Mouse (Mus musculus) right cerebral cortex, adult 2 months (tissue): Measurements from ENCODE around the gene Nxf1.

Experiments
- DNase-seq, 2 experiments: peaks; one replicate each; pipeline ENCODE4 v3.0.0; 2021 to 2022; ENCODE audit warnings: low spot score in 2 of 2

Nxf1 gene

GRCm38 (mm10) chr19:8770567-8771270, 13.8 kb downstream of the Nxf1 start, which contains the start of gene Tmem223:
Gene Tmem223 (plus strand): TSS chr19:8770996.
- DNase-seq, result peak; percentile 80 to 85

DNA sequence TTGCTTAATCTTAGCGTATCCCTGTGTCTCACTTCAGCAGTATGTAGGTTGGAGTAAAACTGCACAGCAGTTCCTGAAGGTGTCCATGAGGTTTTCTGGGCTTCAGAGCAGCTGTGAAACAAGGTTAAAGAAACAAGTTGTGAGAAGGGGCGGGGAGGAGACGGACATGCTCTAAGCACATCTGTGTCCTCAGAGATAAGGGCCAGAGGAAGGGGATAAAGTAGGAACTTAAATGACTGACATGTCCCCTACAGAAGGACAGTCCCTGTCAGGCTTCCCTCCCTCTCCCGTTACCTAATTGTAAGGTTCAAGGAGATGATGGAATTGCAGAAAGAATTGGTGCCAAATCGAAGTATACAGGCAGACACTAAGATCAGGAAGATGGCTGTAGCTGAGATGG, 16.1 kb downstream of the Nxf1 start:
- DNase-seq, result no peak

GRCm38 (mm10) chr19:8773409-8773808, 16.5 kb downstream of the Nxf1 start:
- no peak for DNase-seq

- DNase-seq, result peak; percentile 97 to 98
Measured at GRCm38 (mm10) chr19:8774086-8774835, 17.4 kb downstream of the Nxf1 start, which contains the start of gene Tmem179b. Gene Tmem179b (minus strand): TSS chr19:8774467.

GRCm38 (mm10) chr19:8774951-8775421, 18.1 kb downstream of the Nxf1 start:
- DNase-seq, result no peak

- DNase-seq, result peak; percentile 88 to 95
Measured at GRCm38 (mm10) chr19:8786008-8786781, 29.3 kb downstream of the Nxf1 start, which contains the start of gene Taf6l. Gene Taf6l (minus strand): TSS chr19:8786417.

GRCm38 (mm10) chr19:8788521-8788920, 31.6 kb downstream of the Nxf1 start:
- no peak for DNase-seq

DNA sequence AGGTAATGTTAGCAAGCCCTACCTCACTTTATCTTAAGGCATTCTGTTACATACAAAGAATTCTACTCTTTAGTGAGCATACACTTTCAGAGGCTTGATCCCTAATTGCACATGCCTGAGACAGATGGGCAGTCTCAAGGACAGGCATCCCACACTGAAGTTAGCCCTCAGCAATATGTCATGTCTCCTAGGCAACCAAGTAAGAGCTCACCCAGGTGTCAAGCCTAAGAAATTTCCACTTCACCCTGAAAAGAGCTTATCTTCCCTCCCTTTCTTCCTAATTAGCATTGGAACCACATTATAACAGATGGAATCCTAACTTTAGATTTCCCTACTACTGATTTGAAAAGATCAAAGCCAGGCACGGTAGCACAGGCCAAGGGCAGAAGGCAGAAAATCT, 32.3 kb downstream of the Nxf1 start:
- no peak for DNase-seq

DNA sequence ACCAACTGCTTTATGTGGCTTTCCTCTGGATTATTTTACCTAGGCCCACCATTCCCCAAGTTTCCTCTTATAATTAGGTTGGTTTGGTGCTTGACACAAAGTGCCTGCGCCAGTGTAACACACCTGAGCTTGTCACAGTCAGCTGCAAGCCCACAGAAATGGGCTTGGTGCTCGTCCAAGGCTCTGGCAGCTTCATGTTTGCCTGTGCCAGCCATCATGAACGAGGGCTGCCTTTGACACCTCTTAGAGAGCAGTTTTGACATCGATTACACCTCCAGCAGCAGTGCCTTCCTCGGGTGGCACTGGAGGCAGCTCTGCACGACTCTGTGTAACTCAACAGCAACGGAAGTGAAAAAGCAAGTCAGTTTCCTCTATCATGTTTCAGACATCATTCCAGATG, 33.3 kb downstream of the Nxf1 start:
- no peak for DNase-seq

DNA sequence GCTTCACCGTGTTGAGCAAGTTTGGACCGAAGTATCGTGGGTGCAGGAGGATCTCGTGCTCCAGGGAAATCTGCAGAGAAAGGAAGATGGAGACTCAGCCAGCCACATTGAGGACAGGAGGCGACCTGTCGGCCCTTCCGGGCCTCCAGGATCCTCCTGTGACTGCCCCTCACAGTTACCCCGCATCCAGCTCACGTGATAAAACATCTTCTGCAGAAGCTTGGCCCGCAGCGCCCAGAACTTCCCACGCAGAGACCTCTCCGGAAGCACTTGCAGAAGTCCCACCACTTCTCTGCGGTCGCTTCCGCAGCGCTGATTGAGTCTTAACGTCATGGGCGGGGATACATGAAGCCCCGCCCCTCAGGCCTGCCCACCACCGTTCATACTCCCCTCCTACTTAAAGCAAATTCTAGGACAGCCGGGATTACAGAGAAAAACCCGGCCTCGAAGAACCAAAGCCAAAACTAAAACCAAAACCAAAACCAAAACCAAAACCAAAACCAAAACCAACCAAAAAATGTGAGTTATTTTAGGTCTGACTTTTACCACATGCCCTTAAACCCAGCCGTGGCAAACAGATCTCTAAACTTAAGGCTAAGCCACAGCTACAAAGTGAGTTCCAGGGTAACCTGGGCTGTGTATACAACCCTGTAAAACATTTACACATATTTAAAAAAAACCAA, 41.5 kb downstream of the Nxf1 start, which contains the start of gene Polr2g:
Polr2g (minus strand) TSS at position 314 of the 683 bp plus-strand sequence.
- DNase-seq, result peak; percentile 87 to 90

DNA sequence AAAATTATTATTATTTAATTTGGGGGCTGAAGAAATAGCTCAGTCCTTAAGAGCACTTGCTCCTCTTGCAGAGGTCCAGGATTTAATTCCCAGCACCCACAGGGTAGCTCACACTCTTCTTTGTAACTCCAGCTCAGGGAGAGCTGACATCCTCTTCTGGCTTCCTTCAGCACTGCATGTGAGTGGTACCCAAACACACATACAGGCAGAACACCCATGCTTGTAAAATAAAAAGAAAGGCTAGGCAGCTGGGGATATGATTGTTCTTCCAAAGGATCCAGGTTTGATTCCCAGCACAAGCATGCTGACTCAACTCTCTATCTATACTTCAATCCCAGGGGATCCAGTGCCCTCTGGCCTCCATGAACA, 42.1 kb downstream of the Nxf1 start:
- no peak for DNase-seq

- peak; percentile 96 to 97 for DNase-seq
Measured at GRCm38 (mm10) chr19:8802130-8802821, 45.4 kb downstream of the Nxf1 start, which contains the start of gene Zbtb3. Gene Zbtb3 (plus strand): TSS chr19:8802555.

GRCm38 (mm10) chr19:8803204-8803780, 46.4 kb downstream of the Nxf1 start:
- no peak for DNase-seq

DNA sequence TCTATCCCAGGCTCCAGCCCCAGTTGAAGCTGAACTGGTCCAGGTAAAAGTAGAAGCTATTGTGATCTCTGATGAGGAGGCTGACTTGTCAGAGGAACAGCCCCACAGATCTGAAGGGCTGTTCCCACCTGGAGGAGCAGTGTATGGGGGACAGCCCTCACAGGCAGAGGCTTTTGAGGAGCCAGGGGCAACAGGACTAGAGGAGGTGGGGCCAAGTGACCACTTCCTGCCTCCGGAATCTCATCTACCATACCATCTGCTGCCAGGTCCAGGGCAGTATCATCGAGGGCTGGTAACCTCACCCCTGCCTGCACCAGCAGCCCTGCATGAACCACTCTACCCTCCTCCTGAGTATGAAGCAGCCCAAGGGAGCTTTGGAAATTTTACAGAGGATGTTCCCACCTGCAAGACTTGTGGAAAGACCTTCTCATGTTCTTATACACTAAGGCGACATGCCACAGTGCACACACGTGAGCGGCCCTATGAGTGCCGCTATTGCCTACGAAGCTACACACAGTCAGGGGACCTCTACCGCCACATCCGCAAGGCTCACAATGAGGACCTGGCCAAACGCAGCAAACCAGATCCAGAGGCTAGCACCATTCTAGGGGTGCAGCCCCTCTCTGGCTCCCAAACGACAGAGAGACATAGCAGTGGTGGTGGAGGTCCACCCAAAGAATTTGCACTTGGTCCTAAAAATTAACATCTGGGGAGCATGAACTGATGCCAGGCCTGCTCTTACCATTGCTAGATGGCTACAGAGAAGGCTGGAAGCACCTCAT, 47.2 kb downstream of the Nxf1 start:
- DNase-seq, result no peak

DNA sequence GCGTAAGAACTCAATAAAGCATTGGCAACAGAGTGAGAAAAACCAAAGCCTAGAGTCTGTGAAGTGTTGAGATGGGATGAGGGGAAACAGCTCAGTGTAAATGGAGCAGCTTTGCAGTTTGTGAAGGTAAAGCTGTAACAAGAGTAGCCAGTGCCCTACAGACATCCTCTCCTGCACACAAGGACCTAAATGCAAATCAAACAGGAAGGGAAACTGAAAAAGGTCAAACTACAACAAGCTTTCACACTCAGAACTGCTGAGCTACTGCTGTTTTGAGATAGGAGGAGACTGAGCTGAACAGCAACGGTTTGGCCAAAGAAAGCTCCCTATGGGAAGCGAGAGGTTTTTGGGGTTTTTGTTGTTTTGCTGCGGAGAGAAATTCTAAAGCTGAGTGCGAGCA, 49.9 kb downstream of the Nxf1 start:
- no peak for DNase-seq

DNA sequence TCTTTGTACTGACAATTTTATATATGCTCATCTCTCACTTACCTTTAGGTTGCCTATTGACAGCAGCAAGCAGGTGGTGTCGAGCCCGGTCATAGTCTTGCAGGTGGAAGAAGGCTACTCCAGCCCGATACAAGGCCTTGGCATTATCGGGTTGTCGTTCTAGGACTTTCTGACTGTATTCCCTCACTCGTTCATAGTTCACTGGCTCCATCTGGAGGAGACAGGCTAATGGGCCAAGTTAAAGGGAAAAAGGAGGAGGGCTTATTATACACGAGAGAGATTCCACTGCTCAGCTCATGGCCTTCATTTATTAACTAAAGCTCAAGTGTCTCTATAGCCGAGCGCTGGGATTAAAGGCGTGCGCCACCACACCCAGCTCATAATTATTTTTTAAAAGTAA, 58.9 kb downstream of the Nxf1 start:
- DNase-seq, result no peak

GRCm38 (mm10) chr19:8817001-8817400, 60.1 kb downstream of the Nxf1 start:
- DNase-seq, result no peak

DNA sequence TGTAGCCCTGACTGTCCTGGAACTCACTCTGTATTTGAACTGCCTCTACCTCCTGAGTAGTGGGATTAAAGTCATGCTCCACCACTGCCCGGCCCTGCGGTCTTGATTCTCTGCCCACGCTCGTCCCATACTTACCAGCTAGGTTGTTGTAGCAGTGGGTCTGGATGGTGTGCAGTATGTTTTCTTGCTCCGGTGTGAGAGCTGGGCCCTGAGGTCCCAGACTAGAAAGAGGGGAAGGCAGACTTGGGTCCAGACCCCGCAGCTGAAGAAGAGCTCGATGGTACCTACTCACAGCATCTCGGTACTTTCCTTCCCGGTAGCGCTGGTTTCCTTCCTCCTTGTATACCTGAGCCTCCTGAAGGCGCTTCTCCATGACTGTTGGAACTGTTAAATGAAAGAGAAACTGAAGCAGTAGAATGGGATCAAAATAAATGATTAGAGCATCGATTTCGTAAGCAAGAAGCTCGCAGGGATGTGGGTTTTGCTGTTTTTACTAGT, 61.5 kb downstream of the Nxf1 start:
- DNase-seq, result no peak

DNA sequence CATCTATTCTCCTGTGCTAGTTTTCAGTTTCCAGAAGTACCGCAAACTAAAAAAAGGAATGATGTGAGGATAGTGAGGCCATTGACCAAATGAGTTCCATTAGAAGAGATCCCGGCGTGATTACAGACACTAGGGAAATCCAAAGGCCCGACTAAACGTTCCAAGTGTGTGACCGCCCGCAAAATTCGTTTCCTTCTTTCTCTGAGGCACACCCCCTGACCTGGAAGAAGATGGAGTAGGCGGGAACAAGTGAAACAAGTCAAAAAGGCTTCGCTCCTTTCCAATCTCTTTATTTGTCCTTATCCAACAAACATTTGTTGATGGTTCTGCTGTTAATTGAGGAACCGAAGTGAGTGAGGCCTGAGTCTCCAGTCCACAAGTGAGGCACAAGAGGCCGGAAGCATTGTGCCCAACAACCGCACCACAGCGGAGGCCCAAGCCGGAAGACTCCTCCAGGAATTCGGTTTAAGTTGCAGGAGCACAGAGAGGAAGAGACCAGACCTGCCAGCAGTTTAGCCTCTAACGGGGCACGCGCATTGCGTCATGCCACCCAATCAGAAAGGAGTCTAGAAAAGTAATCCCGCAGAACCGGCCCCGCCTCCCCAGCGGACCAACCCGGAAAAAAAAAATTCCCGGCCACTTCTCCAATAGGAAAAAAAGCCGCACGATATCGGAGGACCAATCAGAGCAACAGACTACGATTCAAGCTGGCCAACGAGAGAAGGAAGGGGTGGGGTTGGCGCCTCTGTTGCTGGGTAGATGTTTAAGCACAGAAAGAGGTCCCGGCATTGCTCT, 62.1 kb downstream of the Nxf1 start, which contains the start of gene Ttc9c:
Ttc9c (minus strand) TSS at position 533 of the 795 bp plus-strand sequence.
- DNase-seq, result peak; percentile 97 to 98
